Mouse (Mus musculus) cortical plate, adult 2 months (tissue): ENCODE results near the gene Chtop.

Experiments
- CTCF ChIP-seq: fragments of 200-500 bp; IDR thresholded peaks from 2 replicates; pipeline ENCODE4 v1.5.1; 2011; ENCODE audit warnings: mild to moderate bottlenecking, control low read depth, low read length; ENCODE audit not compliant: insufficient read depth; ENCODE audit errors: extremely low read depth
- POLR2A ChIP-seq: fragments of 200-500 bp; IDR thresholded peaks from 2 replicates; pipeline ENCODE4 v1.6.1; 2011; ENCODE audit warnings: mild to moderate bottlenecking, low read length, control low read depth; ENCODE audit not compliant: insufficient read depth; ENCODE audit errors: extremely low read depth

- TF ChIP-seq CTCF (no peak), POLR2A (no peak)
Observed at GRCm38 (mm10) chr3:90475151-90475830, 34.0 kb downstream of the Chtop start.
